10 mouse cellular contexts compared by ENCODE assay signal in genomic region chr4:137476761-137477237, GRCm38 (mm10). TPM values are rescaled to one million over a fixed set of nuclear protein-coding genes. Genes with fewer than 3 reads are reported as not detected.
DNase-seq lines count a peak whose midpoint lies in the region; ATAC-seq and TF ChIP-seq lines count a peak whose summit lies in the region.
"Had no signal": no experiment of that assay in that cellular context is flagged by ENCODE, and none has a peak within 500 bp of the region (broad histone marks: within the 10 kb centered on the region; RNA-seq: fewer than 3 reads in every experiment).

No protein-coding gene starts in this region.

- H3K9me3 ChIP-seq in embryonic facial prominence, embryonic 12.5 days: no peaks in the 10 kb centered on the region
- no peaks in the 10 kb centered on the region for H3K9me3 ChIP-seq in heart, embryonic 16.5 days (replicated peaks; ENCODE audit: control insufficient read depth, low read length)
- H3K9me3 ChIP-seq in liver, embryonic 12.5 days (replicated peaks): no peaks in the 10 kb centered on the region

- H3K4me1 ChIP-seq in embryonic facial prominence, embryonic 12.5 days: peaks cover 82% of the 10 kb centered on the region
- H3K4me1 ChIP-seq in heart, embryonic 16.5 days (ENCODE audit: control insufficient read depth, insufficient read depth, low read length): peaks cover 99% of the 10 kb centered on the region
- H3K4me1 ChIP-seq in liver, embryonic 12.5 days: peaks cover 94% of the 10 kb centered on the region
- peaks cover 18% of the 10 kb centered on the region for H3K4me1 ChIP-seq in testis, adult 2 months (ENCODE audit: control insufficient read depth, insufficient read depth, low read length)

- TF ChIP-seq POLR2A in testis, adult 2 months (IDR thresholded peaks at IDR 0.05; ENCODE audit: control insufficient read depth, low read depth, low read length): no peak

- ATAC-seq in embryonic facial prominence, embryonic 12.5 days (ENCODE audit: insufficient number of reproducible peaks, insufficient read depth, low FRiP score, low TSS enrichment): no peak
- 0 out of 2 replicates have a peak, but pooled peaks have one; percentile 20 for ATAC-seq in heart, embryonic 16.5 days (replicated peaks; ENCODE audit: extremely low read depth, insufficient read depth, low FRiP score)
- no peak for ATAC-seq in liver, embryonic 12.5 days
- ATAC-seq: Patski had no signal

- 11% methylated on average over 17 of the region's 17 CpGs for WGBS in embryonic facial prominence, embryonic 12.5 days
- 15% methylated on average over 17 of the region's 17 CpGs for WGBS in heart, embryonic 16.5 days
- 28% methylated on average over 17 of the region's 17 CpGs for WGBS in liver, embryonic 12.5 days (ENCODE audit: insufficient replicate concordance)

- H3K9ac ChIP-seq in embryonic facial prominence, embryonic 12.5 days: peak overlapping the region; percentile 24; the same call in 1 of the 2 replicates
- H3K9ac ChIP-seq in heart, embryonic 16.5 days (ENCODE audit: low read length): peak overlapping the region; percentile 66
- no peak overlapping the region for H3K9ac ChIP-seq in liver, embryonic 12.5 days

- peak in 1 of 2 experiments; percentile 9 for DNase-seq in layer of hippocampus, adult 2 months (ENCODE audit: low spot score in 2 of 2)
- no peak for DNase-seq in layer of hippocampus, postnatal 14 days (ENCODE audit: low spot score in 2 of 2)
- DNase-seq in cerebellum, postnatal 4 days (ENCODE audit: low spot score in 2 of 2): no peak
- no peak for DNase-seq in spleen, postnatal 14 days (ENCODE audit: low spot score in 2 of 2)

- TF ChIP-seq CTCF in layer of hippocampus, adult 2 months (conservative IDR thresholded peaks at IDR 0.05): no peak
- TF ChIP-seq CTCF in testis, adult 2 months (IDR thresholded peaks at IDR 0.05; ENCODE audit: control insufficient read depth, insufficient read depth, insufficient replicate concordance, low read depth, low read length): no peak

- H3K36me3 ChIP-seq in embryonic facial prominence, embryonic 12.5 days: no peaks in the 10 kb centered on the region
- no peaks in the 10 kb centered on the region for H3K36me3 ChIP-seq in heart, embryonic 16.5 days (ENCODE audit: control insufficient read depth, insufficient read depth)
- no peaks in the 10 kb centered on the region for H3K36me3 ChIP-seq in liver, embryonic 12.5 days
- H3K36me3 ChIP-seq in testis, adult 2 months (ENCODE audit: control insufficient read depth, insufficient read depth, low read length): no peaks in the 10 kb centered on the region

- H3K4me2 ChIP-seq in embryonic facial prominence, embryonic 12.5 days (replicated peaks): peak overlapping the region; percentile 37
- H3K4me2 ChIP-seq in heart, embryonic 16.5 days (ENCODE audit: low read depth, low read length): peak overlapping the region; percentile 65
- peak overlapping the region; percentile 35 for H3K4me2 ChIP-seq in liver, embryonic 12.5 days

- H3K4me3 ChIP-seq in layer of hippocampus, adult 2 months: peak overlapping the region; percentile 39
- peak overlapping the region; percentile 10; the same call in 1 of the 2 replicates for H3K4me3 ChIP-seq in embryonic facial prominence, embryonic 12.5 days
- H3K4me3 ChIP-seq in heart, embryonic 16.5 days (ENCODE audit: low read length): peak overlapping the region; percentile 30
- no peak overlapping the region for H3K4me3 ChIP-seq in liver, embryonic 12.5 days
- H3K4me3 ChIP-seq in testis, adult 2 months (ENCODE audit: control insufficient read depth, low read depth, low read length): no peak overlapping the region

- peak overlapping the region; percentile 51; the same call in 1 of the 2 replicates for H3K27ac ChIP-seq in layer of hippocampus, adult 2 months
- no peak overlapping the region; the same call in 1 of the 2 replicates for H3K27ac ChIP-seq in embryonic facial prominence, embryonic 12.5 days
- H3K27ac ChIP-seq in heart, embryonic 16.5 days (ENCODE audit: low read length): peak overlapping the region; percentile 86
- no peak overlapping the region for H3K27ac ChIP-seq in liver, embryonic 12.5 days
- H3K27ac ChIP-seq in testis, adult 2 months (ENCODE audit: control insufficient read depth, insufficient read depth, low read depth, low read length): 0 out of 2 replicates have a peak overlapping the region, but pooled peaks have one; percentile 8

- H3K27me3 ChIP-seq in embryonic facial prominence, embryonic 12.5 days: peaks cover 7% of the 10 kb centered on the region; the same call in 1 of the 2 replicates
- H3K27me3 ChIP-seq in heart, embryonic 16.5 days (ENCODE audit: control insufficient read depth, insufficient read depth, low read length): no peaks in the 10 kb centered on the region
- peaks cover 36% of the 10 kb centered on the region for H3K27me3 ChIP-seq in liver, embryonic 12.5 days (replicated peaks)
- H3K27me3 ChIP-seq in testis, adult 2 months (ENCODE audit: control insufficient read depth, insufficient read depth, low read length): no peaks in the 10 kb centered on the region
- H3K27me3 ChIP-seq: Patski had no signal

RNA-seq across cellular contexts. Expression of gene Hspg2, which starts 8.2 kb away (rescaled TPM):
- total RNA-seq in layer of hippocampus, adult 2 months (2021): 1 to 10 TPM; 4.0 to 5.2 TPM
- 10 to 100 TPM; 11.5 to 17.9 TPM for total RNA-seq in layer of hippocampus, postnatal 14 days (2021)
- polyA plus RNA-seq in embryonic facial prominence, embryonic 12.5 days (2016; fragmentation: Nextera tagmentation; extraction: Ambion mirVana): 19.0 and 19.7 TPM in 2 replicates
- 52.0 and 56.3 TPM in 2 replicates for polyA plus RNA-seq in heart, embryonic 16.5 days (2015; fragmentation: Nextera tagmentation; extraction: Ambion mirVana)
- 6.4 and 7.3 TPM in 2 replicates for polyA plus RNA-seq in liver, embryonic 12.5 days (2016; fragmentation: Nextera tagmentation; extraction: Ambion mirVana)
- 6.0 and 7.4 TPM in 2 replicates for polyA plus RNA-seq in testis, adult 2 months (2012; rRNA removed)
- total RNA-seq: hematopoietic stem cell, adult 5-6 weeks had no signal

RNA-seq across cellular contexts. Expression of gene 1700013G24Rik, which starts 23.7 kb away (rescaled TPM):
- total RNA-seq in layer of hippocampus, adult 2 months (2021): not detected
- not detected for total RNA-seq in layer of hippocampus, postnatal 14 days (2021)
- polyA plus RNA-seq in embryonic facial prominence, embryonic 12.5 days (2016; fragmentation: Nextera tagmentation; extraction: Ambion mirVana): not detected in 2 replicates
- polyA plus RNA-seq in heart, embryonic 16.5 days (2015; fragmentation: Nextera tagmentation; extraction: Ambion mirVana): not detected in 2 replicates
- polyA plus RNA-seq in liver, embryonic 12.5 days (2016; fragmentation: Nextera tagmentation; extraction: Ambion mirVana): not detected in 2 replicates
- polyA plus RNA-seq in testis, adult 2 months (2012; rRNA removed): 1,386 and 1,446 TPM in 2 replicates
- total RNA-seq: hematopoietic stem cell, adult 5-6 weeks had no signal
- polyA plus RNA-seq: Patski had no signal

RNA-seq across cellular contexts. Expression of gene Cela3b, which starts 46.5 kb away (rescaled TPM):
- total RNA-seq in layer of hippocampus, adult 2 months (2021): not detected
- not detected for total RNA-seq in layer of hippocampus, postnatal 14 days (2021)
- not detected in 2 replicates for polyA plus RNA-seq in embryonic facial prominence, embryonic 12.5 days (2016; fragmentation: Nextera tagmentation; extraction: Ambion mirVana)
- polyA plus RNA-seq in heart, embryonic 16.5 days (2015; fragmentation: Nextera tagmentation; extraction: Ambion mirVana): 0.35 TPM in 1 of 2 replicates, not detected in the other
- not detected in 2 replicates for polyA plus RNA-seq in liver, embryonic 12.5 days (2016; fragmentation: Nextera tagmentation; extraction: Ambion mirVana)
- 2.8 and 3.3 TPM in 2 replicates for polyA plus RNA-seq in testis, adult 2 months (2012; rRNA removed)
- total RNA-seq: hematopoietic stem cell, adult 5-6 weeks had no signal
- polyA plus RNA-seq: Patski had no signal

Comparison
In these comparisons a context has a peak if more than half of its experiments do, and no peak if none do; other contexts are left out.
1. H3K27ac ChIP-seq: peak in layer of hippocampus, adult 2 months (single experiment), heart, embryonic 16.5 days (single experiment) and testis, adult 2 months (single experiment); none in embryonic facial prominence, embryonic 12.5 days (single experiment) and liver, embryonic 12.5 days (single experiment).
2. H3K4me3 ChIP-seq: peak in layer of hippocampus, adult 2 months (single experiment), embryonic facial prominence, embryonic 12.5 days (single experiment) and heart, embryonic 16.5 days (single experiment); none in liver, embryonic 12.5 days (single experiment) and testis, adult 2 months (single experiment).
3. RNA of gene 1700013G24Rik, which starts 23.7 kb away (polyA plus RNA-seq): 1,386 to 1,446 TPM in testis, adult 2 months; not detected in embryonic facial prominence, embryonic 12.5 days, not detected in heart, embryonic 16.5 days and not detected in liver, embryonic 12.5 days; every median in the first group is over 1,000 times any median in the second.
4. Peak in every context shown above with its lines, with median percentiles within 50 percentile points of each other: H3K4me2 ChIP-seq.